Mouse (Mus musculus) liver, adult 2 months (tissue): ENCODE measurements around the gene Bcas3. TPM values are rescaled to one million over a fixed set of nuclear protein-coding genes. Genes with fewer than 3 reads are reported as not detected.

ENCODE experiments used
- DNase-seq: peaks from one replicate; pipeline ENCODE4 v3.0.0-alpha.2; 2011; ENCODE audit warnings: low read depth, low spot score; ENCODE audit errors: extremely low read depth
- H3K27ac ChIP-seq: fragments of 200-500 bp; replicated peaks from 2 replicates; pipeline ENCODE4 v1.5.1; 2012; ENCODE audit warnings: low read depth, mild to moderate bottlenecking, control low read depth, inconsistent platforms, low read length; ENCODE audit not compliant: insufficient read depth
- H3K27me3 ChIP-seq: fragments of 200-500 bp; 2 replicates; pipeline ENCODE4 v1.6.1; 2012; ENCODE audit warnings: mild to moderate bottlenecking, moderate library complexity, low read length, inconsistent platforms; ENCODE audit not compliant: control insufficient read depth, insufficient read depth
- H3K36me3 ChIP-seq: fragments of 200-500 bp; 2 replicates; pipeline ENCODE4 v1.6.1; 2012; ENCODE audit warnings: low read length, inconsistent platforms; ENCODE audit not compliant: control insufficient read depth, insufficient read depth
- H3K4me1 ChIP-seq: fragments of 200-500 bp; 2 replicates; pipeline ENCODE4 v1.6.1; 2011; ENCODE audit warnings: low read length; ENCODE audit not compliant: control insufficient read depth, insufficient read depth
- H3K4me3 ChIP-seq: fragments of 200-500 bp; 2 replicates; pipeline ENCODE4 v1.5.1; 2011; ENCODE audit warnings: low read depth, mild to moderate bottlenecking, control low read depth, low read length, moderate library complexity; ENCODE audit not compliant: insufficient read depth
- H3K79me2 ChIP-seq: fragments of 200-500 bp; 2 replicates; pipeline ENCODE4 v1.6.1; 2012; ENCODE audit warnings: inconsistent platforms, mild to moderate bottlenecking, low read length, moderate library complexity; ENCODE audit not compliant: control insufficient read depth, insufficient read depth
- H3K9ac ChIP-seq: fragments of 200-500 bp; 2 replicates; pipeline ENCODE4 v1.6.1; 2012; ENCODE audit warnings: low read depth, mild to moderate bottlenecking, control low read depth, inconsistent platforms, low read length
- CTCF ChIP-seq: fragments of 200-500 bp; IDR thresholded peaks from 2 replicates; pipeline ENCODE4 v1.5.1; 2011; ENCODE audit warnings: low read depth, low read length, control low read depth
- POLR2A ChIP-seq: fragments of 200-500 bp; IDR thresholded peaks from 2 replicates; pipeline ENCODE4 v1.6.1; 2011; ENCODE audit warnings: low read length, control low read depth; ENCODE audit not compliant: insufficient read depth; ENCODE audit errors: extremely low read depth
- WGBS: fragments of 180-500 bp; shearing (Covaris S2); methylation state at CpG from one replicate; pipeline ENCODE4 v1.1.7; 2018; 5-methylcytosine and 5-hydroxymethylcytosine counted together
- polyA plus RNA-seq: library from polyadenylated mRNA; depleted of rRNA; stranded (reverse); fragments of >200 nt; gene quantifications from 2 replicates; pipeline ENCODE4 v1.2.3, GENCODE M21; 2012
- total RNA-seq: library from RNA; depleted of rRNA; stranded (reverse); fragments of >200 nt; gene quantifications from 2 replicates; pipeline ENCODE4 v1.2.3, GENCODE M21; 2014

Gene Bcas3
- total and polyA plus RNA-seq, 2 experiments = 16.5 to 21.4 TPM

DNA sequence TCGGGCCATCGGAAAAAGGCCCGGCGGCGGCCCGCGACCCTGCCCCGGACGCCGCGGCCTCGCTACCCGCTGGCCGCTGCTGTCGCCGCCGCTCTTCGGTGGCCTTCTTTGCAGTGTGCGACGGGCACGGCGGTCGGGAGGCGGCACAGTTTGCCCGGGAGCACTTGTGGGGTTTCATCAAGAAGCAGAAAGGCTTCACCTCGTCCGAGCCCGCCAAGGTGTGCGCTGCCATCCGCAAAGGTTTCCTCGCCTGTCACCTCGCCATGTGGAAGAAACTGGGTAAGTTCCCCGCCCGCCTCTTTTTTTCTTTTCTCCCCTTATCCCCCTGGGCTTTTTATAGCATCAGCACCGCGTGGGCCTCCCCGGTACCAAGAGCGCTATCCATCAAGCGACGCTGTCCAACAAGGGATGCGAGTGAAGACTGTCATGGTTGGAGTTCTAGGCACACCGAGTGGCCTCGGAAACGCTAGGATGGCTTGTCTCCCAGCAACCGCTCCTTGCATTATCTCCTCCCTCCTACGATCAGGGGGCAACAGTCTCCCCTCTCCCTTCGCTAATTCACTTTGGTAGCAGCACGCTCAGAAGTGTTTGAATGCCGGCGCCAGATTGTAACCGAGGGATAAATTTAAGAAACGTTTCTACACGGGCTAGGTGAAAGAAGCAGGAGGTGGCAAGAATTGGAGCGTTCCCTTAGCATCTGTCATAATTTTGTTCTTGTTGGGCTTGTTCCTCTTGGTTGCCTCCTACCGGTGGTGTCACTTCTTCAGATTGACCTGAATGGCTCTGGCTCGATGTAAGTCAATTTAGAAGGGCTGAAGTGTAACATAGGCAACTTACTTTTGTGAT lies 41.1 kb upstream of the Bcas3 start:
- peak overlapping the region; percentile 78 for H3K27ac ChIP-seq
- H3K79me2 ChIP-seq = peaks cover 13% of the 10 kb centered on the region; the same call in 1 of the 2 replicates
- peaks cover 9% of the 10 kb centered on the region; the same call in 1 of the 2 replicates for H3K4me1 ChIP-seq
- no peaks in the 10 kb centered on the region for H3K27me3 ChIP-seq
- under 1% methylated on average over 56 of the region's 56 CpGs for WGBS
- peak overlapping the region; percentile 87 for H3K4me3 ChIP-seq
- no peaks in the 10 kb centered on the region; the same call in 1 of the 2 replicates for H3K36me3 ChIP-seq
- peak; percentile 59 for DNase-seq
- H3K9ac ChIP-seq = peak overlapping the region; percentile 90
- 0 out of 2 replicates have a peak, but pooled peaks have one; percentile 24 for TF ChIP-seq CTCF
- TF ChIP-seq POLR2A = no peak

DNA sequence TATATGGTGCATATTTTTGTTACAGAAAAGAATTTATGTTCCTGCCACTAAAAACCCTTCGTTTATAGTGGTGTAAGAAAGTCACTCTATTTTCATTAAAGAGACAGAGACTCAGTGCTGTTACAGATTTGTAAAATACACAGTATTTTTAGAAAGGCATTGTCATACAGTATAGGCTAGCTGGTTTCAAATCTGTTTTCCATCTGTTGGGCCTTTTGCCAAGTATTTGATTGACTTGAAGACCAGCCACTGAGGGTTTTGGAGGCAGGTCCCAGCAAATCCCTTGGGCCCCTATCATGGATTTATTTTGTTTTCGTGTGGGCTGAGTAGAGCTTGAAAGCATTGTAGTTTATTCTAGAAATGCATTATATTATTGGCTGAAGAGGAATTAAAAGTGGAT lies 40.1 kb upstream of the Bcas3 start:
- H3K9ac ChIP-seq = no peak overlapping the region
- H3K79me2 ChIP-seq = peaks cover 13% of the 10 kb centered on the region; the same call in 1 of the 2 replicates
- DNase-seq = peak; percentile 43
- H3K36me3 ChIP-seq = no peaks in the 10 kb centered on the region; the same call in 1 of the 2 replicates
- peaks cover 9% of the 10 kb centered on the region; the same call in 1 of the 2 replicates for H3K4me1 ChIP-seq
- no peak for TF ChIP-seq POLR2A
- TF ChIP-seq CTCF = no peak
- no peak overlapping the region for H3K4me3 ChIP-seq
- WGBS = 14% methylated on average over 2 of the region's 2 CpGs
- H3K27me3 ChIP-seq = no peaks in the 10 kb centered on the region
- H3K27ac ChIP-seq = no peak overlapping the region

DNA sequence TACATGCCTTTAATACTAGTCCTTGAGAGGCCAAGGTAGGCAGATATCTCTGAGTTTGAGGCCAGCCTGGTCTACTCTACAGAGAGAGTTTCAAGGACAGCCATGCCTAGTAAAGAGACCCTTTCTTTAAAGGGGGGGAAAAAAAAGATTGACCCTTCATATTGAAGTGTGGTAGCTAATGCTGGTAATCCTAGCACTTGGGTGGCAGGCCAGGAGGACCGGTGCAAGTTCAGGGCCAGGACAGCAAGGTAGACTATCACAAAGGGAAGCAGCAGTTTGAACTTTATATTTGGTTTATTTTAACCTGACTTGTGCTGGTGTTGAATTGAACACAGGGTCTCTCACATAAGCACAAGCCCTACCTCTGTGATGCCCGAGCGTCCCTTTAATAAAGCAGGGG lies 39.6 kb upstream of the Bcas3 start:
- WGBS = 83% methylated on average over 3 of the region's 3 CpGs
- peaks cover 9% of the 10 kb centered on the region; the same call in 1 of the 2 replicates for H3K4me1 ChIP-seq
- H3K27me3 ChIP-seq = no peaks in the 10 kb centered on the region
- peaks cover 13% of the 10 kb centered on the region; the same call in 1 of the 2 replicates for H3K79me2 ChIP-seq
- DNase-seq = no peak
- H3K36me3 ChIP-seq = no peaks in the 10 kb centered on the region; the same call in 1 of the 2 replicates
- no peak overlapping the region for H3K9ac ChIP-seq
- H3K27ac ChIP-seq = no peak overlapping the region
- no peak overlapping the region for H3K4me3 ChIP-seq
- no peak for TF ChIP-seq CTCF
- no peak for TF ChIP-seq POLR2A

DNA sequence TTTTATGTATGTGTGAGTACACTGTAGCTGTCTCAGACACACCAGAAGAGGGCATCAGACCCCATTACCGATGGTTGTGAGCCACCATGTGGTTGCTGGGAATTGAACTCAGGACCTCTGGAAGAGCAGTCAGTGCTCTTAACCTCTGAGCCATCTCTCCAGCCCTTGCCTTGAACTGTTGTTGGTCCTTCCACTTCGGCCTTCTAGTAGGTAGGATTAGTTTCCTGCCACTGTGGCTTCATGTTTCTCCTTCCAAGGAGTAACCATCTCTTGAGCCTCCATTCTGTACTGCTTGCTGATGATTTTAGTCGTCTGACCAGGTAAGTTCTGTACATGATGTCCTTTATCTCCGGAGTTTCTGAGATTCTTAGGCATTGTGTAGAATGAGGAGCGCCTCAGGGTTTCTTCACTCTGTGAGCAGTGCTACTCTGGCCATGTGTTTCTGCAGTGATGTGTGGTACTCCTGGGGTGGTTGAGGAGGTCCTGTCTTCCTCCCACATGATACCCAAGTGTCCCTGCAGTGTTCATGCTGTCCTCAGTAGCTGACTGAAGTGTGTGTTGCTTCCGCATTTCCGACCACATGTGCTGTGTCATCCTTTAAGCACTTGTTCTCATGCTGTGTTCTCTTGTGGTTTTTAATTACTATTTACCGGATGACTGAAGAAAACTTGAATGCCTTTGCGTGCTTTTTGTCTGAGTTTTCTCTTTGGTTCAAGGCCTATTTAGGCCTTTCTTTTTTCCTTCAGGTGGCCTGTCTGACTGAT lies 29.2 kb upstream of the Bcas3 start:
- no peaks in the 10 kb centered on the region; the same call in 1 of the 2 replicates for H3K36me3 ChIP-seq
- H3K4me3 ChIP-seq = no peak overlapping the region
- no peak for TF ChIP-seq POLR2A
- TF ChIP-seq CTCF = no peak
- WGBS = 89% methylated on average over 9 of the region's 9 CpGs
- peaks cover 13% of the 10 kb centered on the region for H3K79me2 ChIP-seq
- no peaks in the 10 kb centered on the region for H3K27me3 ChIP-seq
- peak; percentile 10 for DNase-seq
- H3K4me1 ChIP-seq = no peaks in the 10 kb centered on the region
- no peak overlapping the region for H3K9ac ChIP-seq
- no peak overlapping the region for H3K27ac ChIP-seq

DNA sequence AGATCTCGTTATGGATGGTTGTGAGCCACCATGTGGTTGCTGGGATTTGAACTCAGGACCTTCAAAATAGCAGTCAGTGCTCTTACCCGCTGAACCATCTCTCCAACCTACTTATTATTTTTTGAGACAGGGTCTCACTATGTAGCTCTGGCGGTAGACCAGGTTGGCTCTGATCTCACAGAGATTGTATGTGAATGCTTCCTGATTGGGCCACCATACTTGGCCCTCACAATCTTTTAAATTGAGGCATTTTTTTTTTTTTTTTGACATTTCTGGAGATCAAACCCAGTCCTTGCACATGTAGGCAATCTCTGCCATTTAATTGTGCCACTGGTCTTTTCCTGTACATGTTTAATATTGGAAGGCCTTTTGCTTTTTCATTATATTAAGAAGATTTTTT lies 24.2 kb upstream of the Bcas3 start:
- Histone ChIP-seq H3K79me2 (peaks cover 7% of the 10 kb centered on the region; the same call in 1 of the 2 replicates), H3K4me3 (no peak overlapping the region), H3K4me1 (no peaks in the 10 kb centered on the region), H3K27me3 (no peaks in the 10 kb centered on the region), H3K27ac (no peak overlapping the region), H3K9ac (no peak overlapping the region), H3K36me3 (peaks cover 6% of the 10 kb centered on the region; the same call in 1 of the 2 replicates)
- 96% methylated on average over 3 of the region's 3 CpGs for WGBS
- DNase-seq = no peak
- no peak for TF ChIP-seq POLR2A
- TF ChIP-seq CTCF = no peak
